Mouse (Mus musculus): ENCODE data around the gene Gm11596.
"Not testable (repeated sequence)": the region's sequence is repeated elsewhere in the genome, so short reads cannot be mapped to it uniquely, and the experiment has no call there.

Gene Gm11596

DNA sequence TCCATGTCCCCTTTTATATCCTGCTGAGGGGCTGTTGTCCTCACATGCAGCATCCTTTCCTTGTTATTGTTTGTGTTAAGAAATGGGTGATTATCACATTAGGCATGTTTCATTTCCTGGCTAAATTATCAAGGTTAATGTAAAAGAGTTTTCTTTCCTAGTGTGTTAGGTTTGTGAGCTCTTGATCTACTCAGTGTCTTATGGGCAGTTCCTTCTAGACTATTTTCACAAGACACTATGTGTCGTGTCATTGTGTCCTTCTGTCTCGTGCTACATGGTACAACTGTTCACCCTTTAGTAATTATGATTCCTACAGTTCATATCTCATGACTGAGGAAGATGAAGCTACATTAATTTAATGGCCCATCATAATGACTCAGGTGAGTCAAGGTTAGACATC is at the start of gene Gm11596:
Gene Gm11596 (minus strand): TSS at position 101 of the 400 bp plus-strand sequence.
- DNase-seq (ENCODE audit: low spot score in 2 of 2): no peak

DNA sequence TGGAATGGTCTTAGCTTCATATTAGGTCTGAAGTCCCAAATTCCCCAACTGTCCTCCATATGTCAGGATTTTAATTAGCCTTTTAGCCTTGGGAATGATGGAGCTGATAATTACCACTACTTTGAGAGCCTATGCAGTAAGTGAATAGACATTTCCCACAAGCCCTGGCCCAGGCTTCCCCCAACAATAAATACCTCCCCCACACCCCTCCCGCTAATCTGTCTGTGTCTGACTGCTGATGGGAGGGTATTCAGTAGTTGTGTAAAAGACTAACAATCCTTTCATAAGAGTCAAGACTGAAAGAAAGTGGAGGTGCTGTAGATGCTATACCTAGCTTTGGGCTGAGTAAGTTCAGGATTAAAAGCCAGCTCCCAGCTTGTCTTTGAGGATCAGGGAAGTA is 48.9 kb upstream of the Gm11596 start:
- no peak for DNase-seq (ENCODE audit: low spot score in 2 of 2)

DNA sequence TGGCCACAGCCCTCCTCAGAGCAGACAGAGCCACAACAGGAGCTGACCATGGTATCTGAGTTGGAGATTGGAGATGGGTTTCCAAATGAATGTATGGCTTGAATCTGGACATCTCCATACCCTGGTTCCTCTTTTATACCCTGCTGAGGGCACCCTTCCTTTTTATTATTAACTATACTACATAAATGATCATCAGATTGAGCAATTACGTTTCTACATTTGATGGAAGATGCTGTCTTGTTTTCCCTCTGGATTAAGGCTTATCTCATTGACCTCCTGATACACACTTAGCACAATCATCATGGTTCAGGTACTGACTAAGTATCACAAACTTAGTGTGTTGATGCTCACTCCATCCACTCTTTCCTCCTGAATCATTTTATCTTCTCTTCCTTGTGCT is 44.7 kb upstream of the Gm11596 start, which contains the start of gene 2300003K06Rik:
Gene 2300003K06Rik (minus strand): TSS at position 101 of the 400 bp plus-strand sequence.
- no peak for DNase-seq (ENCODE audit: low spot score in 2 of 2)

DNA sequence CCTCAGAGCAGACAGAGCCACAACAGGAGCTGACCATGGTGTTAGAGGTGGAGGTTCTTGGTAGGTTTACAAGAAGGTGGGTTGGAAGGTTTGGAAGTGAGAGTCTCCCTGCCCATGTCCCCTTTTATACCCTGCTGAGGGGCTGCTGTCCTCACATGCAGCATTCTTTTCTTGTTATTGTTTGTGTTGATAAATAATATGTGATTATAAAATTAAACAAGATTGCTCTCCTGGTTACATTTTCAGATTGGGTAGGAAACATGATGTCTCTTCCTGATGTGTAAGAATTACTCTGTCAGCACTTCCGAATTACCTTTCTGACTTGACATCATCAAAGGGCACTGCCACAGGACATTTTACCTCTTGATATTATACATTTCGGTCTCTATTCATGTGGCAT is 22.3 kb upstream of the Gm11596 start, which contains the start of gene Gm11564:
Gene Gm11564 (minus strand): TSS at position 101 of the 400 bp plus-strand sequence.
- not testable (repeated sequence) for DNase-seq (ENCODE audit: low spot score in 2 of 2)

DNA sequence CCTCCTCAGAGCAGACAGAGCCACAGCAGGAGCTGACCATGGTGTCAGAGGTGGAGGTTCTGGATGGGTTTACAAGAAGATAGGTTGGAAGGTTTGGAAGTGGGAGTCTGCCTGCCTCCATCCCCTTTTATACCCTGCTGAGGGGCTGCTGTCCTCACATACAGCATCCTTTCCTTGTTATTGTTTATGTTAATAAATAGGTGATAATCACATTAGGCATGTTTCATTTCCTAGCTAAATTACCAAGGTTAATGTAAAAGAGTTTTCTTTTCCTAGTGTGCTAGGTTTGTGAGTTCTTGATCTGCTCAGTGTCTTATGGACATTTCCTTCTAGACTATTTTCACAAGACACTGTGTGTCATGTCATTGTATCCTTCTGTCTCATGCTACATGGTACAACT is 16.5 kb upstream of the Gm11596 start, which contains the start of gene Krtap4-13:
Gene Krtap4-13 (minus strand): TSS at position 101 of the 400 bp plus-strand sequence.
- not testable (repeated sequence) for DNase-seq (ENCODE audit: low spot score in 2 of 2)

DNA sequence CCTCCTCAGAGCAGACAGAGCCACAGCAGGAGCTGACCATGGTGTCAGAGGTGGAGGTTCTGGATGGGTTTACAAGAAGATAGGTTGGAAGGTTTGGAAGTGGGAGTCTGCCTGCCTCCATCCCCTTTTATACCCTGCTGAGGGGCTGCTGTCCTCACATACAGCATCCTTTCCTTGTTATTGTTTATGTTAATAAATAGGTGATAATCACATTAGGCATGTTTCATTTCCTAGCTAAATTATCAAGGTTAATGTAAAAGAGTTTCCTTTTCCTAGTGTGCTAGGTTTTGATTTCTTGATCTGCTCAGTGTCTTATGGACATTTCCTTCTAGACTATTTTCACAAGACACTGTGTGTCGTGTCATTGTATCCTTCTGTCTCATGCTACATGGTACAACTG is 11.1 kb upstream of the Gm11596 start, which contains the start of gene Gm11554:
Gene Gm11554 (minus strand): TSS at position 101 of the 400 bp plus-strand sequence.
- not testable (repeated sequence) for DNase-seq (ENCODE audit: low spot score in 2 of 2)

DNA sequence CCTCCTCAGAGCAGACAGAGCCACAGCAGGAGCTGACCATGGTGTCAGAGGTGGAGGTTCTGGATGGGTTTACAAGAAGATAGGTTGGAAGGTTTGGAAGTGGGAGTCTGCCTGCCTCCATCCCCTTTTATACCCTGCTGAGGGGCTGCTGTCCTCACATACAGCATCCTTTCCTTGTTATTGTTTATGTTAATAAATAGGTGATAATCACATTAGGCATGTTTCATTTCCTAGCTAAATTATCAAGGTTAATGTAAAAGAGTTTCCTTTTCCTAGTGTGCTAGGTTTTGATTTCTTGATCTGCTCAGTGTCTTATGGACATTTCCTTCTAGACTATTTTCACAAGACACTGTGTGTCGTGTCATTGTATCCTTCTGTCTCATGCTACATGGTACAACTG is 5.6 kb upstream of the Gm11596 start, which contains the start of gene Gm11569:
Gene Gm11569 (minus strand): TSS at position 101 of the 400 bp plus-strand sequence.
- not testable (repeated sequence) for DNase-seq (ENCODE audit: low spot score in 2 of 2)

DNA sequence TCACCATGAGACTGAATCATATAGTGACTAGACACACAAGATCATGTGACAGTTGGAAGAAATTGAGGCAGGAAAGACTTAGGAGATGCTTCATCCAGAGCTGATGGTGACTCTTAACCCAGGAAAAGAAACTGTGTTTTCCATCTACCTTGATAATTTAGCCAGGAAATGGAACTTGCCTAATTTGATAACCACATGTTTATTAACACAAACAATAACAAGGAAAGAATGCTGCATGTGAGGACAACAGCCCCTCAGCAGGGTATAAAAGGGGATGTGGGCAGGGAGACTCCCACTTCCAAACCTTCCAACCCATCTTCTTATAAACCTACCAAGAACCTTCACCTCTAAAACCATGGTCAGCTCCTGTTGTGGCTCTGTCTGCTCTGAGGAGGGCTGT is 8.4 kb downstream of the Gm11596 start, which contains the start of gene Krtap4-9:
Gene Krtap4-9 (plus strand): TSS at position 301 of the 400 bp plus-strand sequence.
- DNase-seq (ENCODE audit: low spot score in 2 of 2): not testable (repeated sequence)

DNA sequence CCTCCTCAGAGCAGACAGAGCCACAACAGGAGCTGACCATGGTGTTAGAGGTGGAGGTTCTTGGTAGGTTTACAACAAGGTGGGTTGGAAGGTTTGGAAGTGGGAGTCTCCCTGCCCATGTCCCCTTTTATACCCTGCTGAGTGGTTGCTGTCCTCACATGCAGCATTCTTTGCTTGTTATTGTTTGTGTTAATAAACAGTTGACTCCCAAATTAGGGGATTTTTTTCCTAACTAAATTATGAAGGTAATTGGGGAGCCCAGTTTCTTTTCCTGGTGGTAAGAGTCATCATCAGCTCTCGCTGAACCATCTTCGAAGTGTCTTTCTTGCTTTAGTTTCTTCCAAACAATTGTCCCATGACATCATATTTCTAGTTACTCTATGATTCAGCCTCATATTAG is 12.7 kb downstream of the Gm11596 start, which contains the start of gene Krtap4-8:
Gene Krtap4-8 (minus strand): TSS at position 101 of the 400 bp plus-strand sequence.
- no peak for DNase-seq (ENCODE audit: low spot score in 2 of 2)

DNA sequence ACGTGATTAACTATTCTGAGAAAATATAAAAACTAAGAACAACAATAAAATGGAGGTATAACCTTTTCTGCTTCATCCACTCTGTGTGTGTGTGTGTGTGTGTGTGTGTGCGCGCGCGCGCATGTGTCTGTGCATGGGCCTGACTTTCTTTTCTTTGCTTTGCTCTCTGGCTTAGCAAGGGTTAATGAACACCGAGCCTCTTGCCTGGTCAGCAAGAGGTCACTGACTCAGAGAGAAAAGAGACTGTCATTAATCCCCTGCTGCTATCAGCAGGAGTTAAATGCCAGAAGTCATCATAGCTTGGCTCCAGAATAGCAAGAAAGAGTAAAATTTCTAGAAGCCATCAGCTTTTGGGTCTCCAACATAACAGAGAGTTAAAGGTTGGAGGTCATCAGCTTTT is 14.9 kb downstream of the Gm11596 start:
- no peak for DNase-seq (ENCODE audit: low spot score in 2 of 2)

DNA sequence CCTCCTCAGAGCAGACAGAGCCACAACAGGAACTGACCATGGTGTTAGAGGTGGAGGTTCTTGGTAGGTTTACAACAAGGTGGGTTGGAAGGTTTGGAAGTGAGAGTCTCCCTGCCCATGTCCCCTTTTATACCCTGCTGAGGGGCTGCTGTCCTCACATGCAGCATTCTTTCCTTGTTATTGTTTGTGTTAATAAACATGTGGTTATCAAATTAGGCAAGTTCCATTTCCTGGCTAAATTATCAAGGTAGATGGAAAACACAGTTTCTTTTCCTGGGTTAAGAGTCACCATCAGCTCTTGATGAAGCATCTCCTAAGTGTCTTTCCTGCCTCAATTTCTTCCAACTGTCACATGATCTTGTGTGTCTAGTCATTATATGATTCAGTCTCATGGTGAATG is 20.5 kb downstream of the Gm11596 start, which contains the start of gene Gm11595:
Gene Gm11595 (minus strand): TSS at position 101 of the 400 bp plus-strand sequence.
- not testable (repeated sequence) for DNase-seq (ENCODE audit: low spot score in 2 of 2)

DNA sequence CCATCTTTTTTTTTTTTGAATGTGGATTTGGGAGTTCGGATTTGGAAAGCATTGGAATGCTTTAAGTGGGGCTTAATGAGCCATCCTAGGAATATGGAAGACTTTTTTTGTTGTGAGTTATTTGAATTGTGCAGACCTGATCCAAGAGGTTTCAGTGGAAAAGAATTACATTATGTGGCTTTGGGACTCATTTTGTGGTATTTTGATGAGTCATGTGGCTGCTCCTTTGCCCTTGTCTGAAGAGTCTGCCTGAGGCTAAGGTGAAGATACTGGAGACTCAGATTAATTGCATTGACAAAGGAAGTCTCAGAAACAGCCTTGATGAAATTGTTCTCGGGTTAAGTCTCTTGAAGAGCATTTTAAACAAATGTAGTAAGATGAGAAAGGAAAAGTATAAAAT is 24.9 kb downstream of the Gm11596 start:
- DNase-seq (ENCODE audit: low spot score in 2 of 2): no peak

DNA sequence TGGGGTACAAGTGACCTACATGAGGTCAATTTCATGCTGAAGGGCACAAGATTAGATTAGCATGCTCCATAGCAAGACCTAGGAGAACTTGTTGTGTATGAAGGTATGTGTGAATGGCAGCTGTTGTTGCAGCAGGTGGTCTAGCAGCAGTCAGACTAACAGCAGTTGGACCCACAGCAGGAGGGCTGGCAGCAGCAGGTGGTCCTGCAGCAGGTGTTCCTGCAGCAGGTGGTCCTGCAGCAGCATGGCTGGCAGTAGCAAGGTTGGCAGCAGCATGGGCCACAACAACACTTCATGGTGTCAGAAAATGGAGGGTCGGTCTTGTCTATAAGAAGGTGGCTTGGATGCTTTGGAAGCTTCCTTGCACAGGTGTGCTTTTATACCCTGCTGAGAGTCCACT is 34.4 kb downstream of the Gm11596 start:
- no peak for DNase-seq (ENCODE audit: low spot score in 2 of 2)

DNA sequence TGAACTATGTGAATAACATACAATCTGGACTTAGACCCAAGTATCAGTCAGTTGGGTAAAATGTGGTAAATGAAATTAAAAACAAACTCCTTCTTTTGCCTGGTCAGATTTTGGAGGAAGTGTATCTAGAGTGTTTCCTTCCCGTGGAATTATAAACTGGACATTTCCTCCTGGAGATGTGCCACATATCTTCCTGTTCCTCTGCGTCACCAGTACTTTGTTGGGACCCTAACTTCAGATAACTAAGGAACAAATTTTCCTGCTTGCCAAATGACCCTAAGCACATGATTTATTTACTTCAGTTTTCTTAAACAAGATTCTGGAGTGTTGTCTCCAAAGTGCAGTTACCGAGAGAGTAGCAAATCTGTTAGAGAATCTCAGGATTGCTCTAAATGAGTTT is 49.3 kb downstream of the Gm11596 start:
- no peak for DNase-seq (ENCODE audit: low spot score in 2 of 2)
